Mouse (Mus musculus) neural tube, postnatal 0 days (tissue): ENCODE results near the gene Krtap19-1. TPM values are rescaled to one million over a fixed set of nuclear protein-coding genes. Genes with fewer than 3 reads are reported as not detected.

Source experiments
- polyA plus RNA-seq: library from polyadenylated mRNA; unstranded; fragments of >200 nt; fragmentation: Nextera tagmentation; extraction: Ambion mirVana; gene quantifications from 2 replicates; pipeline ENCODE4 v1.2.1, GENCODE M21; 2015

Gene Krtap19-1
- polyA plus RNA-seq: not detected in 2 replicates

DNA sequence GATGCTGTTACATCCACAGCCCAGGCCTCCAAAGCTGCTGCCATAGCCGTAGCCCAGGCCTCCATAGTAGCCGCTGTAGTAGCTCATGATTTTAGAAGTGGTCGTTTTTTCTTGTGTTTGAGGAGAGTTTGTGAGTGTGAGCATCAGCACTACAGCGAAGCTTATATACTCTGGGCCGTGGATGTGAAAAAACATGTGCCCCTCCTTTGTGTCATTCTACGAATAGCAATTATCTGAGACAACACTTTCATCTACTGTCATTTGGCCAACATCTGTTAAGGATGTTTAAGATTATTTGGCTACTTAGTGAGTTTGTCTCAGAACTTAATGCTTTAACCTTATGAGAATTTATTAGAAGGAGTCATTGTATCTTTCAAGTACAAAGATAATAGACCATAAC is at the start of gene Krtap19-1:
Gene Krtap19-1 (minus strand): TSS at position 101 of the 400 bp plus-strand sequence.

DNA sequence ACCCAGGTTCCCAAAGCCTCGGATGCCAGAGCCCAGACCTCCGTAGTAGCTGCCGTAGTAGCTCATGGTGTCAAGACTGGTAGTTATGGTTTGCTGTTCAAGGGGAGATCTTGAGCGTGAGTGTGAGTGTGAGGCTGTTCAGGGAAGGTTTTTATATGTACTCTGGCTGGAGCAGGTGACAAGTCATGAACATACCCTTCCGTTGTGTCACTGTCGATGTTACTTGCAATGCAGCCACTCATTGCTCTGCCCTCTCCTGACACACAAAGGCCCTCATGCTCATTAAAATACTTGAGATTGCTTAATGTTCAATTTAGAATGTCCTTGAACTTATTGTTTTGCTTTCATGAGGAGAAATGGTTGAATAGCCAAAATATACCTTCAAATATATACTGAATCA is 27.1 kb upstream of the Krtap19-1 start, which contains the start of gene Krtap19-5:
Gene Krtap19-5 (minus strand): TSS at position 101 of the 400 bp plus-strand sequence.

DNA sequence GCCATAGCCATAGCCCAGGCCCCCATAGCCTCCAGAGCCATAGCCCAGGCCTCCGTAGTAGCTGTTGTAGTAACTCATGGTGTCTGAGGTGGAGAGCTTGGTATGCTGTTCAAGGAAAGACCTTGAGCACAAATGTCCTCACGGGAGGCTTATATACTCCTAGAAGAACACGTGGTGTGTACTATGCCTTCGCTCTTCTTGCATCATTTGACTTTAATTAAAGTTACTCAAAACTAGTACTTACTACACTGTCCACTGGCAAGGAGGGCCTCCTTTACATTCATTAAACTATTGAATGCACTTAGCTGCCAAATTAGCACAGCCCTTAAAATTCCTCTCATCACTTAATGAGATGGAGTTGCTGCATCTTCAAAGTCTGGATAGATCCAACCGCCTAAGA is 15.8 kb upstream of the Krtap19-1 start, which contains the start of gene Krtap19-4:
Gene Krtap19-4 (minus strand): TSS at position 101 of the 400 bp plus-strand sequence.

DNA sequence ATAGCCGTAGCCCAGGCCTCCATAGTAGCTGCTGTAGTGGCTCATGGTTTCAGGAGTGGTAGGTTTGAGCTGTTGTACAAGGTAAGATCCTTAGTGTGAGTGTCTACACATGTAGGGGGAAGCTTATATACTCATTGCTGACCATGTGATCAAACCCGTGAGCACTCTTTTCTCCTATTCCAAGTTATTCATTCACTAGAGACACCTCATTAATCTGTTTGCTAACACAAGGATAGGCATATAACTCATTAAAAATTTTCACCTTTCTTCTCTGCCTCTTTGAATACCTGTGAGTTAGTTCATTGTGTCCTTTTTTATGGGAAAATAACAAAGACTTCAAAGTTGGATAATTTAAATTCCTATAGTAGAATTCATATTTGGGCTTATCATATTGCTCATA is 8.7 kb upstream of the Krtap19-1 start, which contains the start of gene Krtap19-3:
Gene Krtap19-3 (minus strand): TSS at position 101 of the 400 bp plus-strand sequence.

GRCm38 (mm10) chr16:88874169-88874568 is 5.0 kb upstream of the Krtap19-1 start, which contains the start of gene Krtap19-2:
TSS of gene Krtap19-2 (minus strand) at chr16:88874269.

GRCm38 (mm10) chr16:88826095-88826652 is 43.0 kb downstream of the Krtap19-1 start, which contains the start of gene Krtap14:
TSS of gene Krtap14 (minus strand) at chr16:88826145.

DNA sequence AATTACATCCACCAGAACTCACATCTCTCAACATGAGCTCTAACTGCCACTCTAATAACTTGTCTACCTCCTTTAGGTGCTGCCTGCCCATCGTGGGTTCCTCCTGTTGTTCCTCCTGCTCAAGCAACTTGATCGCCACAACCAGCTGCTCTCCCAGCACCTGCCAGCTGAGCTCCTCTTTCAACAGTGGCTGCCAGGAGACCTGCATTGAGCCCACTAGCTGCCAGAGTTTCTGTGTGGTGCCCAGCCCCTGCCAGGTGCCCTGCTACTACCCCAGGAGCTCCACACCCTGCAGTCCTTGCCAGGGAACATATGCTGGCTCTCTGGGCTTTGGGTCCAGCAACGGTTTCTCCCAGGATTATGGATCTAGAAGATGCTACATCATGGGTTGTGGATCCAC is 49.1 kb downstream of the Krtap19-1 start, which contains the start of gene Krtap15:
Gene Krtap15 (plus strand): TSS at position 150 of the 400 bp plus-strand sequence.

Other genes starting within 250 kb of the Krtap19-1 start
- not detected in 2 replicates for gene 2310079G19Rik, start 241.7 kb downstream of the Krtap19-1 start, polyA plus RNA-seq
- gene Krtap26-1, start 221.6 kb downstream of the Krtap19-1 start, polyA plus RNA-seq: not detected in 2 replicates
- not detected in 2 replicates for gene Krtap27-1, start 197.7 kb downstream of the Krtap19-1 start, polyA plus RNA-seq
- gene 2310061N02Rik, start 161.4 kb downstream of the Krtap19-1 start, polyA plus RNA-seq: not detected in 2 replicates
- not detected in 2 replicates for gene Krtap13-1, start 140.5 kb downstream of the Krtap19-1 start, polyA plus RNA-seq
- gene Krtap13, start 117.8 kb downstream of the Krtap19-1 start, polyA plus RNA-seq: not detected in 2 replicates
- gene 2310034C09Rik, start 110.6 kb downstream of the Krtap19-1 start, polyA plus RNA-seq: not detected in 2 replicates
- not detected in 2 replicates for gene 2310057N15Rik, start 95.2 kb downstream of the Krtap19-1 start, polyA plus RNA-seq
- gene Gm5965, start 91.5 kb downstream of the Krtap19-1 start, polyA plus RNA-seq: not detected in 2 replicates
- gene Gm20741, start 57.2 kb downstream of the Krtap19-1 start, polyA plus RNA-seq: not detected in 2 replicates
- gene Krtap15, start 49.2 kb downstream of the Krtap19-1 start, polyA plus RNA-seq: not detected in 2 replicates
- not detected in 2 replicates for gene Krtap14, start 43.3 kb downstream of the Krtap19-1 start, polyA plus RNA-seq
- not detected in 2 replicates for gene Krtap19-2, start 4.9 kb upstream of the Krtap19-1 start, polyA plus RNA-seq
- not detected in 2 replicates for gene Krtap19-3, start 8.6 kb upstream of the Krtap19-1 start, polyA plus RNA-seq
- not detected in 2 replicates for gene Krtap19-4, start 15.7 kb upstream of the Krtap19-1 start, polyA plus RNA-seq
- not detected in 2 replicates for gene Krtap19-5, start 27.0 kb upstream of the Krtap19-1 start, polyA plus RNA-seq
- gene Krtap19-9b, start 62.9 kb upstream of the Krtap19-1 start, polyA plus RNA-seq: not detected in 2 replicates
- not detected in 2 replicates for gene Krtap16-3, start 93.5 kb upstream of the Krtap19-1 start, polyA plus RNA-seq
- gene Krtap22-2, start 141.3 kb upstream of the Krtap19-1 start, polyA plus RNA-seq: not detected in 2 replicates
- not detected in 2 replicates for gene Gm10229, start 145.9 kb upstream of the Krtap19-1 start, polyA plus RNA-seq
- not detected in 2 replicates for gene Krtap6-1, start 162.3 kb upstream of the Krtap19-1 start, polyA plus RNA-seq
- not detected in 2 replicates for gene Gm10228, start 172.1 kb upstream of the Krtap19-1 start, polyA plus RNA-seq
- not detected in 2 replicates for gene Krtap6-5, start 178.5 kb upstream of the Krtap19-1 start, polyA plus RNA-seq
- gene 1110025L11Rik, start 194.6 kb upstream of the Krtap19-1 start, polyA plus RNA-seq: not detected in 2 replicates
- not detected in 2 replicates for gene Krtap6-3, start 214.6 kb upstream of the Krtap19-1 start, polyA plus RNA-seq